Mouse (Mus musculus): ENCODE results near the gene Oaz1. TPM values are rescaled to one million over a fixed set of nuclear protein-coding genes. Genes with fewer than 3 reads are reported as not detected.

Oaz1 gene
- polyA plus RNA-seq, 1 experiment from 2014 or later: 1,529 TPM

DNA sequence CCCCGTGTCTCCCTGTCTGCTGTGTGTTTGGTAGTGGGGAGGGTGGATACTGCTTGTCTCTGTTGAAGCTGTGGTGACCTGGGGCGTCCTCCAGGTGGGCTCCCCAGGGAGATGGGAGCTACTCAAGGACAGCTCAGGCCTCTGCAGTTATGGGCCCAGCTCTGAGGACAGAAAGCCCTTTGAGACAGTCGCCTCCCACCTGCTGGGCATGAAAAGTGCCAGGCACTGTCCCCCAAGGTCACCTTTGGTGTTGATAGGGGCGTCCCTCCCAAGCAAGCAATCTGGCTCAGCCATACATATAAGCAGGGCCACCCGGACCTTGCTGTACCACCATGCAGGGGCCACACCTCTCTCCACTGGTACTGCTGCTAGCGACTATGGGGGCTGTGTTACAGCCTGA is 21.5 kb upstream of the Oaz1 start, which contains the start of gene Amh:
Gene Amh, plus strand, starts transcription at position 328 of the 400 bp plus-strand sequence.
- peak within 1 kb of the TSS; percentile 10; the same call in 1 of the 2 replicates for H3K27ac ChIP-seq
- no peak within 1 kb of the TSS for H3K9ac ChIP-seq
- ATAC-seq (ENCODE audit: low read depth) (no peak), DNase-seq (no peak)
- H3K9me3 ChIP-seq (replicated peaks): no peaks in the 10 kb centered on the region
- 0 out of 2 replicates have a peak within 1 kb of the TSS, but pooled peaks have one; percentile 82 for H3K4me2 ChIP-seq
- no peak within 1 kb of the TSS for H3K4me3 ChIP-seq (replicated peaks)
- H3K36me3 ChIP-seq: peaks cover 55% of the 10 kb centered on the region
- H3K27me3 ChIP-seq: peaks cover 39% of the 10 kb centered on the region
- WGBS (ENCODE audit: insufficient replicate concordance): 58% methylated on average over 6 of the region's 6 CpGs
- H3K4me1 ChIP-seq (replicated peaks): peaks cover 70% of the 10 kb centered on the region

DNA sequence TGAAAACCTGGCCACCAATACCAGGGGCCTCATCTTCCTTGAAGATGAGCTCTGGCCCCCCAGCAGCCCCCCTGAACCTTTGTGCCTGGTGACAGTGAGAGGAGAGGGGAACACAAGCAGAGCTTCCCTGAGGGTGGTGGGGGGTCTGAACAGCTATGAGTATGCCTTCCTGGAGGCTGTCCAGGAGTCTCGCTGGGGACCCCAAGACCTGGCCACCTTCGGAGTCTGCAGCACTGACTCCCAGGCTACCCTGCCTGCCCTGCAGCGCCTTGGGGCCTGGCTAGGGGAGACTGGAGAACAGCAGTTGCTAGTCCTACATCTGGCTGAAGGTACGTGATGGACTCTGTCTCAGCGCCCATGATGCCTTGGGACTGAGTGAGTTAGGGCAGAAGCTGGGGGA is 21.1 kb upstream of the Oaz1 start:
- Histone ChIP-seq H3K27ac (0 out of 2 replicates have a peak overlapping the region, but pooled peaks have one; percentile 10), H3K27me3 (peaks cover 43% of the 10 kb centered on the region), H3K9me3 (replicated peaks) (no peaks in the 10 kb centered on the region), H3K4me2 (no peak overlapping the region), H3K9ac (no peak overlapping the region), H3K4me3 (replicated peaks) (no peak overlapping the region), H3K36me3 (peaks cover 52% of the 10 kb centered on the region), H3K4me1 (replicated peaks) (peaks cover 70% of the 10 kb centered on the region)
- no peak for ATAC-seq (ENCODE audit: low read depth)
- no peak for DNase-seq
- 75% methylated on average over 5 of the region's 5 CpGs for WGBS (ENCODE audit: insufficient replicate concordance)

DNA sequence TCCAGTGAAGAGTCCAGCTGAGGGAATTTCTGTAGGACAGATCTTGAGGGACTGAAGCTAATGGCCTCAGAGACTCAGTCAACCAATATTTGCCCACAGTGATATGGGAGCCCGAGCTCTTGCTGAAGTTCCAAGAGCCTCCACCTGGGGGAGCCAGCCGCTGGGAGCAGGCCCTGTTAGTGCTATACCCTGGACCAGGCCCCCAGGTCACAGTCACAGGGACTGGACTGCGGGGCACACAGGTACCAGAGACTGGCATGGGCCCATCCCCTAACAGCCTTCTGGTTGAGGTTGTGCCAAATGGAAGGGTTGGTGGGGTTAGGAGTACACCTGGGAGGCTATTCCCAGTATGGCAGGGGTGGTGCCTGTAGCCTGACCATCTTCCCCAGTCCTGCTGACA is 20.5 kb upstream of the Oaz1 start:
- H3K4me3 ChIP-seq (replicated peaks): no peak overlapping the region
- H3K9ac ChIP-seq: no peak overlapping the region
- ATAC-seq (ENCODE audit: low read depth) (peak; percentile 66), DNase-seq (peak; percentile 72)
- H3K4me1 ChIP-seq (replicated peaks): peaks cover 66% of the 10 kb centered on the region
- H3K27me3 ChIP-seq: peaks cover 49% of the 10 kb centered on the region
- no peak overlapping the region; the same call in 1 of the 2 replicates for H3K27ac ChIP-seq
- H3K36me3 ChIP-seq: peaks cover 47% of the 10 kb centered on the region
- H3K4me2 ChIP-seq: peak overlapping the region; percentile 82; the same call in 1 of the 2 replicates
- WGBS (ENCODE audit: insufficient replicate concordance): 15% methylated on average over 3 of the region's 3 CpGs
- H3K9me3 ChIP-seq (replicated peaks): no peaks in the 10 kb centered on the region

DNA sequence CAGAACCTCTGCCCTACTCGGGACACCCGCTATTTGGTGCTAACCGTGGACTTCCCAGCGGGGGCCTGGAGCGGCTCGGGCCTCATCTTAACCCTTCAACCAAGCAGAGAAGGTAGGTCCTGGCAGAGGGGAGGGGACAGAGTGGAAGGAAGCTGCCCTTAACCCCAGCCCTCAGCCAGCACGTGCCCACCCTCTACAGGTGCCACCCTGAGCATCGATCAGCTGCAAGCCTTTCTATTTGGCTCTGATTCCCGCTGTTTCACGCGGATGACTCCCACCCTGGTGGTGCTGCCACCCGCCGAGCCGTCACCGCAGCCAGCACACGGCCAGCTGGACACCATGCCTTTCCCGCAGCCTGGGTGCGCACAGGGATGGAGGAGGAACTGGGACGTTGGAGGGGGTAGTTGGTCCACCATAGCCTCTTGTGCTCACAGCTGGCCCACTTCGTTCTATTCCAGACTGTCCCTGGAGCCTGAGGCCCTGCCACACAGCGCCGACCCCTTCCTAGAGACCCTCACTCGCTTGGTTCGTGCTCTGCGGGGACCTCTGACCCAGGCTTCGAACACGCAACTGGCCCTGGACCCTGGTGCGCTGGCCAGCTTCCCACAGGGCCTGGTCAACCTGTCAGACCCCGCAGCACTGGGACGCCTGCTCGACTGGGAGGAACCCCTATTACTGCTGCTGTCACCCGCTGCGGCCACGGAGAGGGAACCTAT is 20.0 kb upstream of the Oaz1 start:
- H3K4me3 ChIP-seq (replicated peaks): peak overlapping the region; percentile 60
- WGBS (ENCODE audit: insufficient replicate concordance): 60% methylated on average over 34 of the region's 34 CpGs
- peak overlapping the region; percentile 67 for H3K9ac ChIP-seq
- H3K36me3 ChIP-seq: peaks cover 41% of the 10 kb centered on the region
- peak overlapping the region; percentile 39 for H3K27ac ChIP-seq
- ATAC-seq (ENCODE audit: low read depth) (peak; percentile 9; the same call in 1 of the 2 replicates), DNase-seq (no peak)
- H3K9me3 ChIP-seq (replicated peaks): no peaks in the 10 kb centered on the region
- peaks cover 60% of the 10 kb centered on the region for H3K4me1 ChIP-seq (replicated peaks)
- peak overlapping the region; percentile 82 for H3K4me2 ChIP-seq
- H3K27me3 ChIP-seq: peaks cover 54% of the 10 kb centered on the region

DNA sequence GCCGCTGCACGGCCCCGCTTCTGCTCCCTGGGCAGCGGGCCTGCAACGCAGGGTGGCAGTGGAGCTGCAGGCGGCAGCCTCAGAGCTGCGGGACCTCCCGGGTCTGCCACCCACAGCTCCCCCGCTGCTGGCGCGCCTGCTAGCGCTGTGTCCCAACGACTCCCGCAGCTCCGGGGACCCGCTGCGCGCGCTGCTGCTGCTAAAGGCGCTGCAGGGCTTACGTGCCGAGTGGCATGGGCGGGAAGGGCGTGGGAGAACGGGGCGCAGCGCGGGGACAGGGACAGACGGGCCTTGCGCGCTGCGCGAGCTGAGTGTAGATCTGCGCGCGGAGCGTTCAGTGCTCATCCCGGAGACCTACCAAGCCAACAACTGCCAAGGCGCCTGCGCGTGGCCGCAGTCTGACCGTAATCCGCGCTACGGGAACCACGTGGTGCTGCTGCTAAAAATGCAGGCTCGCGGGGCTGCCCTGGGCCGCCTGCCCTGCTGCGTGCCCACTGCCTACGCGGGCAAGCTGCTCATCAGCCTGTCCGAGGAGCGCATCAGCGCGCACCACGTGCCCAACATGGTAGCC is 19.3 kb upstream of the Oaz1 start:
- Histone ChIP-seq H3K4me1 (replicated peaks) (peaks cover 59% of the 10 kb centered on the region), H3K9ac (peak overlapping the region; percentile 67), H3K27ac (peak overlapping the region; percentile 39), H3K36me3 (peaks cover 35% of the 10 kb centered on the region), H3K9me3 (replicated peaks) (no peaks in the 10 kb centered on the region), H3K4me3 (replicated peaks) (peak overlapping the region; percentile 60), H3K4me2 (peak overlapping the region; percentile 82), H3K27me3 (peaks cover 61% of the 10 kb centered on the region)
- ATAC-seq (ENCODE audit: low read depth): peak; percentile 28; the same call in 1 of the 2 replicates
- under 1% methylated on average over 58 of the region's 58 CpGs for WGBS (ENCODE audit: insufficient replicate concordance)
- DNase-seq: peak; percentile 46

DNA sequence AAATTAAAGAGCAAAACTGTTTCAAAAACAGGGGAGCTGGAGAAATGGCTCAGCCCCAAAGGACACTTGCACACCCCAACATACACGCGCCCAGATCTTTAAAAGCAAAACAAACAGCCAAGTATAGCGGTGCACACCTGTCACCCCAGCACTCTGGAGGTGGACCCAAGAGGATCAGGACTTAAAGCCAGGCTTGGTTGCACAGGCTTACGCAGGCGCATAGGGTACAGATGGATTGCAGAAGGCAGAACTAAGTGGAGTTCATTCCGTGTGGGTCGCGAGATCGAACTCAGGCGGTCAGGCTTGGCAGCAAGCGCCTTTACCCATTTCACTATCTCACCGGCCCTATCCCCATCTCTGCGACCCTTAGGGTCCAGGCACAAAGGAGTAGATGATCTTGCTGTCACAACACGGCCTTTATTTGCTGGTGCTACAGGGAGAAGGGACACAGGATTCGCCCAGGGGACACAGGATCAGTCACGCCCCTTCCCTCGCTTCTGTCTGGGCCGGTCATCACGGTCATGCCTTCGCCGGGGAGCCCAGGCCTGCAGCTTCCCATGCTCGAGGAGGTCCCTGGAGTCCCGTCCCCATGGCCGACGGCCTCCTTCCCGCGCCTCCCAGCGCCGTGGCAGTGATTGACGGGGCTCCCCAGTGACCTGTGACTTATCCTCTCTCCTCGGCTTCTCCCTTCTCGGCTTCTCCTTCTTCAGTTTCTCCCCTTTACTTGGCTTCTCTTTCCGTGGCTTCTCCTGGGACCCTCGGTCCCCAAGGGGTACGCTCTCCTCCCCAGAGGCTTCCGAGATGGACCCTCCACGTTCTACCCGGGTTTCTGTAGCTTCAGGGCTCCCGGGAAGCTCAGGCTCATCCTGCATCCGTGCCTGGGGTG is 18.1 kb upstream of the Oaz1 start:
- WGBS (ENCODE audit: insufficient replicate concordance): 20% methylated on average over 40 of the region's 40 CpGs
- H3K4me2 ChIP-seq: peak overlapping the region; percentile 82
- no peak for DNase-seq
- no peak overlapping the region for H3K27ac ChIP-seq
- H3K36me3 ChIP-seq: peaks cover 23% of the 10 kb centered on the region
- H3K27me3 ChIP-seq: peaks cover 70% of the 10 kb centered on the region
- ATAC-seq (ENCODE audit: low read depth): no peak
- H3K9me3 ChIP-seq (replicated peaks): no peaks in the 10 kb centered on the region
- peaks cover 59% of the 10 kb centered on the region for H3K4me1 ChIP-seq (replicated peaks)
- H3K9ac ChIP-seq: peak overlapping the region; percentile 67; the same call in 1 of the 2 replicates
- peak overlapping the region; percentile 16 for H3K4me3 ChIP-seq (replicated peaks)

DNA sequence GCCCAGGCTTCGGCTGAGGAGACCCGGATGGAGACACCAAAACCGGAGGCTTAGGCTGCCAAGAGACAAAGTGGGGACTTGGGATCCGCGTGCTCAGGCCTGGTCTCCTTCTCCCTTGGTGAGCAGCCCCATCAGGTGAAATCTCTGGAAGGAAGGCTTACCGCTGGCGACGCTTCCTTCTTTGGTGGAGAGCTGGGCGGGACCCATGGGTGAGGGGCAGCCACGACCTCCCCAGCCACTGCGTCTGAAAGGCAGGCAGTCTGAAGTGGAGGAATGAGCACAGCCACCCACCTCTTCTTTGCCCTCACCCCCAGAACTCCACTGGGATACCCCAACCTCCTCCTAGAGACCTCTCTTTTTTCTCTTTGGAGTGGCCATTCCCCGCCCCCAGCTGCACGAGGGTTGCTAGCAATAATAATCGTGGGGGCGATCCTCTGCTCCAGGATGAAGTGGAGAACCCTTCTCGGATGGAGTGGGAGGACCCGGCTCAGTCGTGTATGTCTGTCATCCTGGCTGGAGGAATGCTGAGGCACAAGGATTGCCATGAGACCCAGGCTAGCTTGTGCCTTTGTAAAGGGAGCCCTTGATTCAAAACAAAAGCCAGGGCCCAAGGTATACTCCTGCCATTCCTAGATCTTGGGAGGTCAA is 17.3 kb upstream of the Oaz1 start:
- Histone ChIP-seq H3K36me3 (peaks cover 15% of the 10 kb centered on the region), H3K9ac (no peak overlapping the region), H3K4me2 (peak overlapping the region; percentile 82), H3K9me3 (replicated peaks) (no peaks in the 10 kb centered on the region), H3K27ac (no peak overlapping the region), H3K27me3 (peaks cover 73% of the 10 kb centered on the region), H3K4me1 (replicated peaks) (peaks cover 59% of the 10 kb centered on the region), H3K4me3 (replicated peaks) (peak overlapping the region; percentile 16)
- DNase-seq (no peak), ATAC-seq (ENCODE audit: low read depth) (no peak)
- WGBS (ENCODE audit: insufficient replicate concordance): 8% methylated on average over 18 of the region's 18 CpGs

DNA sequence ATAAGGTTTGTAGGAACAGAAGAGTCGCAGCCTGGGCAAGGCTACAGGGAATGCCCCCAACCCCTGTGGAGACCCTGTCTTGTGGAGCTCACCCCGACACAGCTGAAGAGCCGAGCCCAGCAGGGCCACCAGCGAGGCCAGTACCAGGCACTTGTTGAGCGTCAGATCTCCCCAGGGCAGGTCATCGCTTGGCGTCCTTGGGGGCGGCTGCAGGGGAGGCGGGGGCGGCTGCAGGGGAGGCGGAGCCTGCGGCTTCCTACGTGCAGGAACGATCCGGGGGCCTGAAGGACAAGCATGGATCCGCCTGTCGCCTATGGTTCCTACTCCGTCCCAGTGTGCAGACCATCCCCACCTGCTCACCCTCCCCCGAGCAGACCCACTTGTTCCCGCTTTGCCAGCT is 16.4 kb upstream of the Oaz1 start:
- Histone ChIP-seq H3K4me2 (peak overlapping the region; percentile 36), H3K4me3 (replicated peaks) (no peak overlapping the region), H3K4me1 (replicated peaks) (peaks cover 51% of the 10 kb centered on the region), H3K27me3 (peaks cover 73% of the 10 kb centered on the region), H3K27ac (no peak overlapping the region), H3K9me3 (replicated peaks) (no peaks in the 10 kb centered on the region), H3K36me3 (peaks cover 6% of the 10 kb centered on the region), H3K9ac (peak overlapping the region; percentile 28; the same call in 1 of the 2 replicates)
- ATAC-seq (ENCODE audit: low read depth) (no peak), DNase-seq (no peak)
- WGBS (ENCODE audit: insufficient replicate concordance): 6% methylated on average over 20 of the region's 20 CpGs

DNA sequence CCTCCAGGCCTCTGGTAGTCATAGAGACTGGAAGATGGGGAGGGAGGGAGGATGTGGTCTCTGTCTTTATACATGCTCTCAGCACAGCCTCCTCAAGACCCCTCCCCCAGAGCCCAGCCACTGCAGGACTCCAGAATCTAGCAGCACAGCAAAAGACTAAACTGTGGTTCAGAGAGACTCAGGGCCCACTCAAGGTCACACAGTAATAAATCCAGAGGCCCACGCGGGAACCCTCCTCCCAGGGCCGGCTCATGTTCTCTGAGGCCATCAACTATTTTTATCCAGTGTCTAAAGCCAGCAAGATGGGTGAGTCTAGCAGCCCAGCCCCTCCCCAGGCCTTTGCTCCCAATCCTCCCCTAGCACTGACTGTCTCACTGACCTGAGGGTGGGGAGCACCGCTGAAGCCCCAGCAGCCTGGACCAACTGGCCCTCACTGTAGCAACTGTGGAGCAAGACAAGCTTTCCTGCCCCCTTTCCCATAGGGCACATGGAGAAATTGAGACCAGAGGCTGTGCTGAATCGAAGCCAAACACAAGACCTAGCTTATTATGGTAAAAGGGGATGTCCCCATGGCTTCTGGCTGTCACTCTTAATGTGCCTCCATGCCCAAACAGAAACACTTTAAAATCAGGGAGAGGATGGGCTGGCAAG is 13.9 kb upstream of the Oaz1 start:
- 54% methylated on average over 5 of the region's 5 CpGs for WGBS (ENCODE audit: insufficient replicate concordance)
- DNase-seq: no peak

DNA sequence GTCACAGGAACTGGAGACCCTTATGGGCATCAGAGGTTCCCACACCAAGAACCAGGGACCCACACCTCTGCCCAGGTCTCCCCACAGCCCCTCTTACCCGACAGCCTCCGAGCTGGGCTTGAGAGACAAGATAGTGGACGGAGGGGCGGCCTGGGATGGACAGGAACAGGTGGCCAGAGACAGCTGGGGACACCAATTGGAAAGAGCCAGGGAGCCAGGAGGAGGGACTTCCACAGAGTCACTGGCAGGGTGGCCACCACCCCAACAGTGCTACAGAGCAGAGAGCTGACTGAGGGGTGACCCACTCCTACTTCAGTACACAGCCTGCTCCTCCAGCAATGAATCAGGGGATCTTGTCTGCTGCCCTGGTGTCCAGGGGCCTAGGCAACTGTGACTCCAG is 13.1 kb upstream of the Oaz1 start, which contains the start of gene Jsrp1:
Gene Jsrp1, minus strand, starts transcription at position 133 of the 400 bp plus-strand sequence.
- H3K9me3 ChIP-seq (replicated peaks): no peaks in the 10 kb centered on the region
- H3K27ac ChIP-seq: no peak within 1 kb of the TSS
- H3K36me3 ChIP-seq: no peaks in the 10 kb centered on the region
- no peak within 1 kb of the TSS for H3K4me2 ChIP-seq
- peaks cover 50% of the 10 kb centered on the region for H3K27me3 ChIP-seq
- H3K4me1 ChIP-seq (replicated peaks): peaks cover 26% of the 10 kb centered on the region
- H3K4me3 ChIP-seq (replicated peaks): no peak within 1 kb of the TSS
- no peak for DNase-seq
- no peak for ATAC-seq (ENCODE audit: low read depth)
- no peak within 1 kb of the TSS for H3K9ac ChIP-seq
- 63% methylated on average over 4 of the region's 4 CpGs for WGBS (ENCODE audit: insufficient replicate concordance)

More for the DNA sequence above, 13.9 kb upstream of the Oaz1 start:
- H3K4me1 ChIP-seq (replicated peaks): peaks cover 27% of the 10 kb centered on the region
- no peaks in the 10 kb centered on the region for H3K9me3 ChIP-seq (replicated peaks)
- no peak for ATAC-seq (ENCODE audit: low read depth)
- no peak overlapping the region for H3K4me3 ChIP-seq (replicated peaks)
- no peaks in the 10 kb centered on the region for H3K36me3 ChIP-seq
- peaks cover 59% of the 10 kb centered on the region for H3K27me3 ChIP-seq
- no peak overlapping the region for H3K4me2 ChIP-seq
- H3K27ac ChIP-seq: no peak overlapping the region
- no peak overlapping the region for H3K9ac ChIP-seq

All from liver, embryonic 13.5 days (tissue).